Mouse (Mus musculus) CH12.LX (cell line): ENCODE data around the gene Fam229a. TPM values are rescaled to one million over a fixed set of nuclear protein-coding genes. Genes with fewer than 3 reads are reported as not detected.

Experiments used
- DNase-seq: peaks from one replicate; pipeline ENCODE4 v3.0.0-alpha.2; 2013; ENCODE audit errors: extremely low read depth
- H3K27ac ChIP-seq: 2 replicates; pipeline ENCODE4 v1.5.1; 2012; ENCODE audit warnings: low read depth, mild to moderate bottlenecking, control low read depth, moderate library complexity; ENCODE audit not compliant: insufficient read depth
- H3K27me3 ChIP-seq: replicated peaks from 2 replicates; pipeline ENCODE3; 2012; ENCODE audit warnings: inconsistent platforms
- H3K36me3 ChIP-seq, 2 experiments: replicated peaks in 1 of 2; 2 replicates each; pipeline versions ENCODE3 to v1.6.1; 2012; ENCODE audit warnings: inconsistent platforms in 1 of 2, low read length in 1 of 2, mild to moderate bottlenecking in 1 of 2, mixed read lengths in 1 of 2, moderate library complexity in 1 of 2; ENCODE audit not compliant: control insufficient read depth in 1 of 2, insufficient read depth in 1 of 2
- H3K4me1 ChIP-seq, 2 experiments: 2 replicates each; pipeline ENCODE4 v1.6.1; 2012; ENCODE audit warnings: inconsistent platforms in 1 of 2, moderate library complexity in 1 of 2; ENCODE audit not compliant: insufficient read depth in 2 of 2, control insufficient read depth in 1 of 2
- H3K4me2 ChIP-seq: 2 replicates; pipeline ENCODE4 v1.6.1; 2012; ENCODE audit warnings: low read depth, mild to moderate bottlenecking, control low read depth; ENCODE audit not compliant: poor library complexity, insufficient read depth, severe bottlenecking
- H3K4me3 ChIP-seq, 3 experiments: fragments of 150-350 bp in 1 of 3; sonication (generic) in 1 of 3; replicated peaks in 1 of 3; 2 replicates each; pipeline versions ENCODE3 to v1.5.1; 2011 to 2012; ENCODE audit warnings: low read depth in 2 of 3, low read length in 2 of 3, mild to moderate bottlenecking in 2 of 3, moderate library complexity in 2 of 3, control low read depth in 1 of 3, improper control_type of control experiment in 1 of 3, inconsistent platforms in 1 of 3, mixed read lengths in 1 of 3; ENCODE audit not compliant: poor library complexity in 1 of 3
- H3K79me2 ChIP-seq: replicated peaks from 2 replicates; pipeline ENCODE4 v1.6.1; 2012; ENCODE audit warnings: mild to moderate bottlenecking, moderate library complexity; ENCODE audit not compliant: control insufficient read depth, poor library complexity, insufficient read depth, severe bottlenecking; ENCODE audit errors: extremely low read depth
- H3K9ac ChIP-seq: 2 replicates; pipeline ENCODE4 v1.6.1; 2012; ENCODE audit warnings: low read depth, mild to moderate bottlenecking, control low read depth, moderate library complexity; ENCODE audit not compliant: insufficient read depth
- H3K9me3 ChIP-seq: replicated peaks from 2 replicates; pipeline ENCODE3; 2012; ENCODE audit warnings: low read length, inconsistent platforms, mixed read lengths
- BHLHE40 ChIP-seq: IDR thresholded peaks from 2 replicates; pipeline ENCODE4 v1.6.1; 2011; ENCODE audit warnings: mild to moderate bottlenecking, low read depth, low read length, improper control_type of control experiment
- CHD1 ChIP-seq: IDR thresholded peaks from 2 replicates; pipeline ENCODE4 v1.6.1; 2012; ENCODE audit warnings: low read depth, low read length, improper control_type of control experiment, inconsistent platforms
- CTCF ChIP-seq, 2 experiments: IDR thresholded peaks in 1 of 2; conservative IDR thresholded peaks in 1 of 2; 2 replicates each; pipeline ENCODE4 v1.5.1; 2011 to 2012; ENCODE audit warnings: low read depth in 2 of 2, low read length in 2 of 2, improper control_type of control experiment in 1 of 2, inconsistent platforms in 1 of 2, mild to moderate bottlenecking in 1 of 2, moderate library complexity in 1 of 2
- E2F4 ChIP-seq: IDR thresholded peaks from 2 replicates; pipeline ENCODE4 v1.6.1; 2011; ENCODE audit warnings: low read depth, low read length, improper control_type of control experiment; ENCODE audit not compliant: insufficient replicate concordance
- ELF1 ChIP-seq: IDR thresholded peaks from 2 replicates; pipeline ENCODE4 v1.6.1; 2014; ENCODE audit warnings: low read depth, mild to moderate bottlenecking, inconsistent platforms, low read length, improper control_type of control experiment
- EP300 ChIP-seq: IDR thresholded peaks from 2 replicates; pipeline ENCODE4 v1.6.1; 2011; ENCODE audit warnings: low read length, improper control_type of control experiment
- ETS1 ChIP-seq: conservative IDR thresholded peaks from 2 replicates; pipeline ENCODE4 v1.6.1; 2012; ENCODE audit warnings: low read depth, mild to moderate bottlenecking, inconsistent platforms, low read length, improper control_type of control experiment, moderate library complexity
- GABPA ChIP-seq: IDR thresholded peaks from 2 replicates; pipeline ENCODE4 v1.6.1; 2012; ENCODE audit warnings: low read depth, low read length, improper control_type of control experiment, inconsistent platforms; ENCODE audit not compliant: insufficient replicate concordance
- HCFC1 ChIP-seq: IDR thresholded peaks from 2 replicates; pipeline ENCODE4 v1.6.1; 2012; ENCODE audit warnings: low read depth, mild to moderate bottlenecking, inconsistent platforms, low read length, improper control_type of control experiment
- IRF4 ChIP-seq: IDR thresholded peaks from 2 replicates; pipeline ENCODE4 v1.6.1; 2014; ENCODE audit warnings: low read depth, mild to moderate bottlenecking, inconsistent platforms, low read length, improper control_type of control experiment
- JUN ChIP-seq: IDR thresholded peaks from 2 replicates; pipeline ENCODE4 v1.6.1; 2011; ENCODE audit warnings: low read depth, mild to moderate bottlenecking, low read length, improper control_type of control experiment, moderate library complexity; ENCODE audit not compliant: insufficient read depth
- JUND ChIP-seq: conservative IDR thresholded peaks from 2 replicates; pipeline ENCODE4 v1.6.1; 2011; ENCODE audit warnings: low read depth, low read length, improper control_type of control experiment
- KAT2A ChIP-seq: IDR thresholded peaks from 2 replicates; pipeline ENCODE4 v1.6.1; 2012; ENCODE audit warnings: low read length, improper control_type of control experiment, inconsistent platforms; ENCODE audit not compliant: insufficient replicate concordance
- MAFK ChIP-seq: IDR thresholded peaks from 2 replicates; pipeline ENCODE4 v1.6.1; 2011; ENCODE audit warnings: low read length, improper control_type of control experiment; ENCODE audit not compliant: insufficient replicate concordance
- MAX ChIP-seq: IDR thresholded peaks from 2 replicates; pipeline ENCODE4 v1.6.1; 2011; ENCODE audit warnings: low read length, improper control_type of control experiment
- MAZ ChIP-seq: IDR thresholded peaks from 2 replicates; pipeline ENCODE4 v1.6.1; 2012; ENCODE audit warnings: low read depth, mild to moderate bottlenecking, inconsistent platforms, low read length, improper control_type of control experiment, moderate library complexity
- MEF2A ChIP-seq: IDR thresholded peaks from 2 replicates; pipeline ENCODE4 v1.6.1; 2014; ENCODE audit warnings: low read depth, mild to moderate bottlenecking, inconsistent platforms, low read length, improper control_type of control experiment, borderline replicate concordance
- MXI1 ChIP-seq: IDR thresholded peaks from 2 replicates; pipeline ENCODE4 v1.6.1; 2011; ENCODE audit warnings: mild to moderate bottlenecking, low read depth, low read length, improper control_type of control experiment
- MYC ChIP-seq: IDR thresholded peaks from 2 replicates; pipeline ENCODE4 v1.6.1; 2011; ENCODE audit warnings: low read depth, mild to moderate bottlenecking, improper control_type of control experiment, low read length
- NELFE ChIP-seq: IDR thresholded peaks from 2 replicates; pipeline ENCODE4 v1.6.1; 2011; ENCODE audit warnings: low read depth, low read length, improper control_type of control experiment
- PAX5 ChIP-seq: IDR thresholded peaks from 2 replicates; pipeline ENCODE4 v1.6.1; 2012; ENCODE audit warnings: low read length, inconsistent platforms, mixed read lengths
- POLR2AphosphoS2 ChIP-seq: IDR thresholded peaks from 2 replicates; pipeline ENCODE4 v1.6.1; 2011; ENCODE audit warnings: low read depth, low read length, improper control_type of control experiment
- RAD21 ChIP-seq: IDR thresholded peaks from 2 replicates; pipeline ENCODE4 v1.6.1; 2011; ENCODE audit warnings: low read depth, mild to moderate bottlenecking, low read length, improper control_type of control experiment, moderate library complexity
- RCOR1 ChIP-seq: conservative IDR thresholded peaks from 2 replicates; pipeline ENCODE4 v1.6.1; 2012; ENCODE audit warnings: low read depth, mild to moderate bottlenecking, inconsistent platforms, low read length, improper control_type of control experiment
- SIN3A ChIP-seq: IDR thresholded peaks from 2 replicates; pipeline ENCODE4 v1.6.1; 2012; ENCODE audit warnings: low read length, improper control_type of control experiment, inconsistent platforms
- SMC3 ChIP-seq: IDR thresholded peaks from 2 replicates; pipeline ENCODE4 v1.6.1; 2011; ENCODE audit warnings: low read depth, low read length, improper control_type of control experiment
- TBP ChIP-seq: conservative IDR thresholded peaks from 2 replicates; pipeline ENCODE4 v1.6.1; 2011; ENCODE audit warnings: low read depth, low read length, improper control_type of control experiment
- TCF12 ChIP-seq: IDR thresholded peaks from 2 replicates; pipeline ENCODE4 v1.6.1; 2014; ENCODE audit warnings: low read depth, mild to moderate bottlenecking, inconsistent platforms, low read length, improper control_type of control experiment
- UBTF ChIP-seq: IDR thresholded peaks from 2 replicates; pipeline ENCODE4 v1.6.1; 2012; ENCODE audit warnings: low read depth, mild to moderate bottlenecking, inconsistent platforms, low read length, improper control_type of control experiment, moderate library complexity
- USF1 ChIP-seq: IDR thresholded peaks from 2 replicates; pipeline ENCODE4 v1.6.1; 2014; ENCODE audit warnings: low read depth, mild to moderate bottlenecking, inconsistent platforms, low read length, improper control_type of control experiment
- ZC3H11A ChIP-seq: IDR thresholded peaks from 2 replicates; pipeline ENCODE4 v1.6.1; 2012; ENCODE audit warnings: low read depth, mild to moderate bottlenecking, inconsistent platforms, low read length, improper control_type of control experiment
- ZKSCAN1 ChIP-seq: IDR thresholded peaks from 2 replicates; pipeline ENCODE4 v1.6.1; 2012; ENCODE audit warnings: low read depth, inconsistent platforms, low read length, improper control_type of control experiment, borderline replicate concordance
- ZMIZ1 ChIP-seq: IDR thresholded peaks from 2 replicates; pipeline ENCODE4 v1.6.1; 2012; ENCODE audit warnings: low read depth, mild to moderate bottlenecking, inconsistent platforms, low read length, improper control_type of control experiment
- ZNF384 ChIP-seq: IDR thresholded peaks from 2 replicates; pipeline ENCODE4 v1.6.1; 2012; ENCODE audit warnings: low read depth, low read length, improper control_type of control experiment, inconsistent platforms
- dilution Hi-C: fragments of 300-500 bp; cut with MboI; formaldehyde crosslinking; loops from 2 replicates; pipeline ENCODE4 v1.14.3; 2020; ENCODE audit warnings: low sequenced_read_pairs; ENCODE audit not compliant: extremely low pct_unique_long_range_greater_than_20kb, extremely low pct_ligation_motif_present
- in situ Hi-C: fragments of 300-500 bp; cut with MboI; formaldehyde crosslinking; loops from 3 replicates; pipeline ENCODE4 v1.14.3; 2019; ENCODE audit warnings: low sequenced_read_pairs, low pct_ligation_motif_present, low pct_unique_long_range_greater_than_20kb, mixed read lengths
- polyA plus RNA-seq: library from polyadenylated mRNA; unstranded; fragments of >175 nt; gene quantifications from 2 replicates; pipeline ENCODE4 v1.2.1, GENCODE M21; 2012; ENCODE audit warnings: low read depth; ENCODE audit not compliant: insufficient read length
- total RNA-seq, 2 experiments: library from RNA; depleted of rRNA; stranded (reverse); fragments of 300-350 nt in 1 of 2; fragments of >200 nt in 1 of 2; gene quantifications; 2 replicates each; pipeline ENCODE4 v1.2.3; 2012 to 2014

Gene Fam229a
- total and polyA plus RNA-seq, 3 experiments, result not detected

- Histone ChIP-seq H3K79me2 (no peaks in the 10 kb centered on the region), H3K4me2 (no peak overlapping the region), H3K9ac (no peak overlapping the region), H3K27ac (no peak overlapping the region), H3K36me3 (no peaks in the 10 kb centered on the region), H3K4me3 (no peak overlapping the region), H3K4me1 (peaks cover 3 to 18% of the 10 kb centered on the region in 2 experiments), H3K9me3 (no peaks in the 10 kb centered on the region), H3K27me3 (no peaks in the 10 kb centered on the region)
- in situ Hi-C loops, result loop anchor here (5.0 to 10.0 kb wide), 3 partner anchors 103 to 320 kb away; partner anchors contain the start of gene Fndc5
- TF ChIP-seq E2F4 (no peak), TBP (no peak), SMC3 (peak; percentile 84), ZNF384 (no peak), ETS1 (no peak), MAX (no peak), ELF1 (no peak), POLR2AphosphoS2 (no peak), USF1 (no peak), IRF4 (peak; percentile 47; the same call in 1 of the 2 replicates), MYC (0 out of 2 replicates have a peak, but pooled peaks have one; percentile 42), MEF2A (no peak), JUN (no peak), EP300 (no peak), ZC3H11A (peak; percentile 57), MAFK (no peak), MAZ (no peak), ZMIZ1 (no peak), SIN3A (0 out of 2 replicates have a peak, but pooled peaks have one; percentile 46), CHD1 (no peak), KAT2A (no peak), ZKSCAN1 (no peak), CTCF (conservative IDR thresholded peaks at IDR 0.05 in 1 of 2, IDR thresholded peaks at IDR 0.05 in 1 of 2; ENCODE audit: low read depth in 2 of 2, low read length in 2 of 2) (peak; percentile 91 to 97), RCOR1 (no peak), HCFC1 (no peak), JUND (no peak), MXI1 (peak; percentile 31; the same call in 1 of the 2 replicates), GABPA (no peak), NELFE (peak; percentile 53; the same call in 1 of the 2 replicates), TCF12 (no peak), RAD21 (no peak; the same call in none of the 2 replicates), BHLHE40 (no peak), PAX5 (no peak), UBTF (no peak)
- peak; percentile 92 for DNase-seq
- dilution Hi-C loops, result no loop called here
Observed at GRCm38 (mm10) chr4:129455265-129455664, 35.7 kb upstream of the Fam229a start.
